Mouse (Mus musculus) limb, embryonic 14.5 days (tissue): ENCODE data around the gene Mast1. TPM values are rescaled to one million over a fixed set of nuclear protein-coding genes. Genes with fewer than 3 reads are reported as not detected.
A peak's percentile ranks its signal among the peaks of the same experiment; 100 is the strongest.

Experiments
- ATAC-seq: fragments of 200-750 bp; cut with Nextera tagmentation; 2 replicates; pipeline ENCODE4 v1.8.0; 2017; ENCODE audit warnings: low read depth, moderate number of reproducible peaks, moderate TSS enrichment; ENCODE audit not compliant: low FRiP score
- DNase-seq: peaks from one replicate; pipeline ENCODE4 v3.0.0-alpha.2; 2015; ENCODE audit warnings: low spot score
- H3K27ac ChIP-seq: fragments of 300-500 bp; sonication (generic); replicated peaks from 2 replicates; pipeline ENCODE4 v1.5.1; 2014; ENCODE audit warnings: low read depth, mild to moderate bottlenecking, low read length, moderate library complexity, mixed read lengths
- H3K27me3 ChIP-seq: fragments of 300-500 bp; sonication (generic); 2 replicates; pipeline ENCODE4 v1.6.1; 2014; ENCODE audit warnings: low read length, mixed read lengths; ENCODE audit not compliant: control insufficient read depth, insufficient read depth
- H3K36me3 ChIP-seq: fragments of 300-500 bp; sonication (generic); 2 replicates; pipeline ENCODE4 v1.6.1; 2014; ENCODE audit warnings: mild to moderate bottlenecking, low read length, moderate library complexity, mixed read lengths; ENCODE audit not compliant: control insufficient read depth, insufficient read depth
- H3K4me1 ChIP-seq: fragments of 300-500 bp; sonication (generic); 2 replicates; pipeline ENCODE4 v1.6.1; 2014; ENCODE audit warnings: antibody characterized with exemption, low read length, mixed read lengths; ENCODE audit not compliant: control insufficient read depth, insufficient read depth
- H3K4me2 ChIP-seq: fragments of 300-500 bp; sonication (generic); replicated peaks from 2 replicates; pipeline ENCODE4 v1.6.1; 2014; ENCODE audit warnings: low read depth, mild to moderate bottlenecking, low read length, moderate library complexity; ENCODE audit not compliant: severe bottlenecking
- H3K4me3 ChIP-seq: fragments of 300-500 bp; sonication (generic); replicated peaks from 2 replicates; pipeline ENCODE4 v1.5.1; 2014; ENCODE audit warnings: low read length
- H3K9ac ChIP-seq: fragments of 300-500 bp; sonication (generic); 2 replicates; pipeline ENCODE4 v1.6.1; 2014; ENCODE audit warnings: mild to moderate bottlenecking, low read depth, low read length, moderate library complexity; ENCODE audit not compliant: severe bottlenecking
- H3K9me3 ChIP-seq: fragments of 300-500 bp; sonication (generic); 2 replicates; pipeline ENCODE4 v1.6.1; 2016; ENCODE audit warnings: low read length; ENCODE audit not compliant: control insufficient read depth
- POLR2A ChIP-seq: fragments of 200-500 bp; IDR thresholded peaks from 2 replicates; pipeline ENCODE4 v1.8.0; 2012; ENCODE audit warnings: inconsistent platforms, mild to moderate bottlenecking, moderate library complexity, borderline replicate concordance; ENCODE audit not compliant: insufficient read depth, insufficient read length; ENCODE audit errors: extremely low read depth
- WGBS: fragments of 180-500 bp; shearing (Covaris S2); extraction: QIAGEN DNeasy Blood & Tissue Kit; methylation state at CpG from one replicate; pipeline ENCODE4 v1.1.7; 2014; 5-methylcytosine and 5-hydroxymethylcytosine counted together
- polyA plus RNA-seq, 2 experiments: library from polyadenylated mRNA; depleted of rRNA in 1 of 2; stranded (reverse) in 1 of 2; unstranded in 1 of 2; fragments of >200 nt; fragmentation: Nextera tagmentation in 1 of 2; extraction: Ambion mirVana in 1 of 2; gene quantifications; 2 replicates each; pipeline versions ENCODE4 v1.2.1 to v1.2.3; 2012 to 2014

Gene Mast1
- polyA plus RNA-seq, 2 experiments: 0.15 to 0.50 TPM

- Histone ChIP-seq H3K9ac (no peak overlapping the region), H3K27me3 (peaks cover 3% of the 10 kb centered on the region; the same call in 1 of the 2 replicates), H3K9me3 (no peaks in the 10 kb centered on the region), H3K4me2 (no peak overlapping the region), H3K4me3 (no peak overlapping the region), H3K27ac (no peak overlapping the region), H3K36me3 (peaks cover 17% of the 10 kb centered on the region), H3K4me1 (no peaks in the 10 kb centered on the region)
- WGBS: 54% methylated on average over 2 of the region's 2 CpGs
- peak; percentile 43 for DNase-seq
- ATAC-seq: no peak
- no peak for TF ChIP-seq POLR2A
Observed at GRCm38 (mm10) chr8:84956768-84957167, 19.6 kb upstream of the Mast1 start.

GRCm38 (mm10) chr8:84952612-84953255 lies 15.6 kb upstream of the Mast1 start:
- Histone ChIP-seq H3K27me3 (peaks cover 13% of the 10 kb centered on the region; the same call in 1 of the 2 replicates), H3K27ac (no peak overlapping the region), H3K9me3 (no peaks in the 10 kb centered on the region), H3K4me3 (no peak overlapping the region), H3K9ac (no peak overlapping the region), H3K36me3 (peaks cover 3% of the 10 kb centered on the region; the same call in 1 of the 2 replicates), H3K4me2 (no peak overlapping the region), H3K4me1 (no peaks in the 10 kb centered on the region)
- no peak for TF ChIP-seq POLR2A
- DNase-seq (no peak), ATAC-seq (no peak)
- WGBS: 10% methylated on average over 18 of the region's 18 CpGs

GRCm38 (mm10) chr8:84949753-84950152 lies 12.6 kb upstream of the Mast1 start:
- H3K4me3 ChIP-seq: no peak overlapping the region
- TF ChIP-seq POLR2A: no peak
- ATAC-seq: no peak
- no peaks in the 10 kb centered on the region for H3K9me3 ChIP-seq
- peaks cover 37% of the 10 kb centered on the region for H3K27me3 ChIP-seq
- no peak overlapping the region for H3K4me2 ChIP-seq
- no peak for DNase-seq
- no peak overlapping the region for H3K9ac ChIP-seq
- H3K4me1 ChIP-seq: peaks cover 6% of the 10 kb centered on the region; the same call in 1 of the 2 replicates
- WGBS: 18% methylated on average over 12 of the region's 12 CpGs
- H3K27ac ChIP-seq: no peak overlapping the region
- no peaks in the 10 kb centered on the region for H3K36me3 ChIP-seq

GRCm38 (mm10) chr8:84947241-84947545 lies 10.0 kb upstream of the Mast1 start:
- H3K36me3 ChIP-seq: no peaks in the 10 kb centered on the region
- no peak overlapping the region for H3K27ac ChIP-seq
- H3K9me3 ChIP-seq: no peaks in the 10 kb centered on the region
- H3K4me2 ChIP-seq: no peak overlapping the region
- no peak overlapping the region for H3K9ac ChIP-seq
- DNase-seq: peak; percentile 43
- 17% methylated on average over 9 of the region's 9 CpGs for WGBS
- H3K4me1 ChIP-seq: peaks cover 6% of the 10 kb centered on the region; the same call in 1 of the 2 replicates
- H3K27me3 ChIP-seq: peaks cover 51% of the 10 kb centered on the region
- ATAC-seq: no peak
- TF ChIP-seq POLR2A: no peak
- no peak overlapping the region for H3K4me3 ChIP-seq

- Histone ChIP-seq H3K4me1 (peaks cover 6% of the 10 kb centered on the region; the same call in 1 of the 2 replicates), H3K4me2 (peak within 1 kb of the TSS; percentile 69), H3K27me3 (peaks cover 51% of the 10 kb centered on the region), H3K27ac (no peak within 1 kb of the TSS), H3K36me3 (no peaks in the 10 kb centered on the region), H3K9me3 (no peaks in the 10 kb centered on the region), H3K9ac (0 out of 2 replicates have a peak within 1 kb of the TSS, but pooled peaks have one; percentile 21), H3K4me3 (peak within 1 kb of the TSS; percentile 38)
- no peak for TF ChIP-seq POLR2A
- 8% methylated on average over 17 of the region's 17 CpGs for WGBS
- no peak for DNase-seq
- no peak for ATAC-seq
Observed at GRCm38 (mm10) chr8:84946528-84947240, 9.5 kb upstream of the Mast1 start, which contains the start of gene Rtbdn. Gene Rtbdn, plus strand, starts transcription at chr8:84946991.
